Mouse (Mus musculus): ENCODE data around the gene Ccdc185.

Gene Ccdc185

GRCm38 (mm10) chr1:182735891-182736290 is 13.1 kb downstream of the Ccdc185 start:
- DNase-seq, result no peak

- no peak for DNase-seq
Measured at GRCm38 (mm10) chr1:182732695-182733094, 16.3 kb downstream of the Ccdc185 start.

- no peak for DNase-seq
Measured at GRCm38 (mm10) chr1:182729002-182729401, 20.0 kb downstream of the Ccdc185 start.

GRCm38 (mm10) chr1:182727541-182727940 is 21.4 kb downstream of the Ccdc185 start:
- DNase-seq, result no peak

GRCm38 (mm10) chr1:182714236-182714935 is 34.6 kb downstream of the Ccdc185 start:
- no peak for DNase-seq

GRCm38 (mm10) chr1:182711360-182711933 is 37.5 kb downstream of the Ccdc185 start:
- no peak for DNase-seq

- DNase-seq, result no peak
Measured at GRCm38 (mm10) chr1:182707459-182707858, 41.5 kb downstream of the Ccdc185 start.

GRCm38 (mm10) chr1:182704882-182705281 is 44.1 kb downstream of the Ccdc185 start:
- no peak for DNase-seq

- DNase-seq, result no peak
Measured at GRCm38 (mm10) chr1:182699392-182700347, 49.3 kb downstream of the Ccdc185 start.

All from lung, postnatal 4 days (tissue).